8 mouse cellular contexts compared by ENCODE assay signal in genomic region chr16:31947333-31947732, GRCm38 (mm10). TPM values are rescaled to one million over a fixed set of nuclear protein-coding genes. Genes with fewer than 3 reads are reported as not detected.
DNase-seq lines count a peak whose midpoint lies in the region; ATAC-seq and TF ChIP-seq lines count a peak whose summit lies in the region.

No protein-coding gene starts in this region.

- peak overlapping the region in 1 of 2 experiments; percentile 95; a peak in 3 of 4 replicates for H3K27ac ChIP-seq in heart, embryonic 14.5 days (replicated peaks in 1 of 2; ENCODE audit: control insufficient read depth in 1 of 2, insufficient read depth in 1 of 2, low read depth in 2 of 2, low read length in 2 of 2)
- H3K27ac ChIP-seq in MEL (ENCODE audit: control insufficient read depth, low read depth, low read length) = peak overlapping the region; percentile 32
- H3K27ac ChIP-seq in hindbrain, embryonic 10.5 days = peak overlapping the region; percentile 95
- peak overlapping the region; percentile 95 for H3K27ac ChIP-seq in midbrain, embryonic 10.5 days (replicated peaks)

- peak overlapping the region; percentile 60 to 89 for H3K4me3 ChIP-seq in heart, embryonic 14.5 days (ENCODE audit: control insufficient read depth in 1 of 2, insufficient read depth in 1 of 2, low read depth in 1 of 2, low read length in 2 of 2)
- H3K4me3 ChIP-seq in MEL (ENCODE audit: control insufficient read depth in 1 of 2, insufficient read depth in 1 of 2, low read depth in 2 of 2, low read length in 2 of 2) = peak overlapping the region; percentile 85 to 90
- H3K4me3 ChIP-seq in hindbrain, embryonic 10.5 days = peak overlapping the region; percentile 96
- H3K4me3 ChIP-seq in midbrain, embryonic 10.5 days = peak overlapping the region; percentile 95

- no peaks in the 10 kb centered on the region for H3K9me3 ChIP-seq in heart, embryonic 14.5 days (ENCODE audit: control insufficient read depth, low read length)
- no peaks in the 10 kb centered on the region for H3K9me3 ChIP-seq in MEL (replicated peaks; ENCODE audit: insufficient read depth, low read length)
- no peaks in the 10 kb centered on the region for H3K9me3 ChIP-seq in hindbrain, embryonic 10.5 days
- H3K9me3 ChIP-seq in midbrain, embryonic 10.5 days (replicated peaks) = no peaks in the 10 kb centered on the region

- H3K36me3 ChIP-seq in heart, embryonic 14.5 days (ENCODE audit: control insufficient read depth, insufficient read depth, low read length) = peaks cover 28% of the 10 kb centered on the region
- H3K36me3 ChIP-seq in MEL (ENCODE audit: control insufficient read depth in 1 of 2, insufficient read depth in 2 of 2, low read length in 2 of 2) = peaks cover 2 to 13% of the 10 kb centered on the region in 2 experiments; a peak in 3 of 4 replicates
- H3K36me3 ChIP-seq in hindbrain, embryonic 10.5 days = peaks cover 39% of the 10 kb centered on the region
- peaks cover 38% of the 10 kb centered on the region for H3K36me3 ChIP-seq in midbrain, embryonic 10.5 days

- peak overlapping the region; percentile 85 for H3K4me2 ChIP-seq in heart, embryonic 14.5 days (ENCODE audit: low read length)

- no peak for DNase-seq in heart, adult 11 months
- DNase-seq in MEL (ENCODE audit: low read depth, low spot score) = peak; percentile 67
- DNase-seq in hindbrain, embryonic 10.5 days (ENCODE audit: low spot score) = no peak
- no peak for DNase-seq in midbrain, embryonic 10.5 days (ENCODE audit: low spot score)
- DNase-seq in adrenal gland, postnatal 25 days = no peak
- no peak for DNase-seq in left cerebral cortex, adult 18-20 months (ENCODE audit: low spot score in 2 of 2)
- DNase-seq in ovary, postnatal 10 days (ENCODE audit: low spot score) = no peak

- H3K79me2 ChIP-seq in MEL (ENCODE audit: control insufficient read depth, insufficient read depth, low read length, poor library complexity) = peaks cover 60% of the 10 kb centered on the region

- no peak for TF ChIP-seq CTCF in MEL (IDR thresholded peaks at IDR 0.05 in 2 of 3, conservative IDR thresholded peaks at IDR 0.05 in 1 of 3; ENCODE audit: control insufficient read depth in 1 of 3, insufficient read depth in 1 of 3, low read depth in 2 of 3, low read length in 3 of 3, poor library complexity in 1 of 3, severe bottlenecking in 1 of 3)

- TF ChIP-seq POLR2A in MEL (IDR thresholded peaks at IDR 0.05; ENCODE audit: control insufficient read depth in 1 of 2, insufficient read depth in 1 of 2, low read depth in 1 of 2, low read length in 2 of 2, poor library complexity in 1 of 2) = no peak

- peak overlapping the region; percentile 91 for H3K9ac ChIP-seq in heart, embryonic 14.5 days (ENCODE audit: low read length)
- H3K9ac ChIP-seq in MEL (ENCODE audit: control insufficient read depth, low read depth, low read length, poor library complexity, severe bottlenecking) = peak overlapping the region; percentile 90

- peaks cover 9 to 24% of the 10 kb centered on the region in 2 experiments for H3K4me1 ChIP-seq in heart, embryonic 14.5 days (ENCODE audit: control insufficient read depth in 2 of 2, insufficient read depth in 2 of 2, low read length in 2 of 2)
- peaks cover 4 to 9% of the 10 kb centered on the region in 2 experiments; a peak in 3 of 4 replicates for H3K4me1 ChIP-seq in MEL (ENCODE audit: control insufficient read depth in 1 of 2, insufficient read depth in 2 of 2, low read length in 2 of 2)
- peaks cover 44% of the 10 kb centered on the region for H3K4me1 ChIP-seq in hindbrain, embryonic 10.5 days (replicated peaks)
- H3K4me1 ChIP-seq in midbrain, embryonic 10.5 days = peaks cover 40% of the 10 kb centered on the region

- ATAC-seq in heart, embryonic 14.5 days (ENCODE audit: insufficient number of reproducible peaks, insufficient read depth, low FRiP score, low read depth) = no peak

- 24% methylated on average over 8 of the region's 8 CpGs for WGBS in heart, embryonic 14.5 days
- WGBS in hindbrain, embryonic 10.5 days = 53% methylated on average over 8 of the region's 8 CpGs
- WGBS in midbrain, embryonic 10.5 days = 43% methylated on average over 8 of the region's 8 CpGs

- TF ChIP-seq EP300 in MEL (IDR thresholded peaks at IDR 0.05; ENCODE audit: low read depth in 1 of 2, low read length in 2 of 2) = peak in 1 of 2 experiments; percentile 21; a peak in 1 of 4 replicates

- H3K27me3 ChIP-seq in heart, embryonic 14.5 days (ENCODE audit: control insufficient read depth, insufficient read depth, low read length) = no peaks in the 10 kb centered on the region
- H3K27me3 ChIP-seq in MEL (ENCODE audit: control insufficient read depth in 1 of 2, insufficient read depth in 2 of 2, low read length in 2 of 2) = no peaks in the 10 kb centered on the region
- no peaks in the 10 kb centered on the region; the same call in 1 of the 2 replicates for H3K27me3 ChIP-seq in hindbrain, embryonic 10.5 days (ENCODE audit: insufficient read depth, poor library complexity, severe bottlenecking)
- no peaks in the 10 kb centered on the region for H3K27me3 ChIP-seq in midbrain, embryonic 10.5 days (ENCODE audit: low read depth, poor library complexity, severe bottlenecking)

- TF ChIP-seq RAD21 in MEL (IDR thresholded peaks at IDR 0.05; ENCODE audit: low read depth, low read length) = no peak

TF ChIP-seq in MEL, 35 proteins besides CTCF, POLR2A, EP300 and RAD21:
- TF ChIP-seq CHD2 (IDR thresholded peaks at IDR 0.05; ENCODE audit: low read length) = no peak
- TF ChIP-seq MYC (IDR thresholded peaks at IDR 0.05; ENCODE audit: low read depth, low read length) = no peak; the same call in 1 of the 2 replicates
- 0 out of 2 replicates have a peak, but pooled peaks have one; percentile 5 for TF ChIP-seq USF1 (IDR thresholded peaks at IDR 0.05; ENCODE audit: low read depth, low read length)
- TF ChIP-seq ETS1 (IDR thresholded peaks at IDR 0.05; ENCODE audit: low read depth, low read length) = 0 out of 2 replicates have a peak, but pooled peaks have one; percentile 7
- 0 out of 2 replicates have a peak, but pooled peaks have one; percentile 47 for TF ChIP-seq CHD1 (IDR thresholded peaks at IDR 0.05; ENCODE audit: low read depth, low read length)
- 0 out of 2 replicates have a peak, but pooled peaks have one; percentile 15 for TF ChIP-seq TBP (IDR thresholded peaks at IDR 0.05; ENCODE audit: low read depth, low read length)
- TF ChIP-seq JUND (IDR thresholded peaks at IDR 0.05; ENCODE audit: low read depth, low read length) = 0 out of 2 replicates have a peak, but pooled peaks have one; percentile 13

RNA-seq across cellular contexts. Expression of gene 0610012G03Rik, which starts 1.0 kb away (rescaled TPM):
- polyA plus RNA-seq in heart, embryonic 14.5 days (2014; fragmentation: Nextera tagmentation; extraction: Ambion mirVana) = 131 and 132 TPM in 2 replicates
- 41.9 and 44.4 TPM in 2 replicates for total RNA-seq in MEL (2012; rRNA removed)
- polyA plus RNA-seq in MEL (2012; ENCODE audit: insufficient read depth in 1 of 2, insufficient read length in 2 of 2, low read depth in 1 of 2, low replicate concordance in 2 of 2, missing spikeins in 1 of 2) = 10 to 100 TPM in 1 of 2 experiments, not detected in 1; 56.2 TPM
- polyA plus RNA-seq in hindbrain, embryonic 10.5 days (2016; fragmentation: Nextera tagmentation; extraction: Ambion mirVana) = 91.4 and 104 TPM in 2 replicates
- 92.8 TPM in 2 replicates for polyA plus RNA-seq in midbrain, embryonic 10.5 days (2016; fragmentation: Nextera tagmentation; extraction: Ambion mirVana)
- total RNA-seq in adrenal gland, postnatal 25 days (2021) = 38.6 and 41.3 TPM in 2 replicates
- total RNA-seq in left cerebral cortex, adult 18-20 months (2021) = 10 to 100 TPM; 39.5 to 42.0 TPM

RNA-seq across cellular contexts. Expression of gene Ncbp2, which starts 1.0 kb away (rescaled TPM):
- 67.1 and 69.9 TPM in 2 replicates for polyA plus RNA-seq in heart, embryonic 14.5 days (2014; fragmentation: Nextera tagmentation; extraction: Ambion mirVana)
- 79.6 and 100 TPM in 2 replicates for total RNA-seq in MEL (2012; rRNA removed)
- 100 to 1,000 TPM in 1 of 2 experiments, not detected in 1; 222 TPM for polyA plus RNA-seq in MEL (2012; ENCODE audit: insufficient read depth in 1 of 2, insufficient read length in 2 of 2, low read depth in 1 of 2, low replicate concordance in 2 of 2, missing spikeins in 1 of 2)
- polyA plus RNA-seq in hindbrain, embryonic 10.5 days (2016; fragmentation: Nextera tagmentation; extraction: Ambion mirVana) = 122 and 135 TPM in 2 replicates
- 141 and 147 TPM in 2 replicates for polyA plus RNA-seq in midbrain, embryonic 10.5 days (2016; fragmentation: Nextera tagmentation; extraction: Ambion mirVana)
- total RNA-seq in adrenal gland, postnatal 25 days (2021) = 58.4 and 69.3 TPM in 2 replicates
- 10 to 100 TPM; 50.1 to 50.8 TPM for total RNA-seq in left cerebral cortex, adult 18-20 months (2021)

RNA-seq across cellular contexts. Expression of gene Pigz, which starts 13.7 kb away (rescaled TPM):
- 0.12 and 0.47 TPM in 2 replicates for polyA plus RNA-seq in heart, embryonic 14.5 days (2014; fragmentation: Nextera tagmentation; extraction: Ambion mirVana)
- 0.23 and 0.26 TPM in 2 replicates for total RNA-seq in MEL (2012; rRNA removed)
- polyA plus RNA-seq in MEL (2012; ENCODE audit: insufficient read depth in 1 of 2, insufficient read length in 2 of 2, low read depth in 1 of 2, low replicate concordance in 2 of 2, missing spikeins in 1 of 2) = under 1 TPM in 1 of 2 experiments, not detected in 1; 0.28 TPM
- 1.6 and 2.0 TPM in 2 replicates for polyA plus RNA-seq in hindbrain, embryonic 10.5 days (2016; fragmentation: Nextera tagmentation; extraction: Ambion mirVana)
- polyA plus RNA-seq in midbrain, embryonic 10.5 days (2016; fragmentation: Nextera tagmentation; extraction: Ambion mirVana) = 1.4 and 1.8 TPM in 2 replicates
- not detected in 2 replicates for total RNA-seq in adrenal gland, postnatal 25 days (2021)
- 10 to 100 TPM; 20.3 to 23.5 TPM for total RNA-seq in left cerebral cortex, adult 18-20 months (2021)

RNA-seq across cellular contexts. Expression of gene Senp5, which starts 55.8 kb away (rescaled TPM):
- 6.7 and 6.9 TPM in 2 replicates for polyA plus RNA-seq in heart, embryonic 14.5 days (2014; fragmentation: Nextera tagmentation; extraction: Ambion mirVana)
- total RNA-seq in MEL (2012; rRNA removed) = 9.2 and 10.3 TPM in 2 replicates
- polyA plus RNA-seq in MEL (2012; ENCODE audit: insufficient read depth in 1 of 2, insufficient read length in 2 of 2, low read depth in 1 of 2, low replicate concordance in 2 of 2, missing spikeins in 1 of 2) = 10 to 100 TPM in 1 of 2 experiments, not detected in 1; 12.5 TPM
- 18.4 and 19.0 TPM in 2 replicates for polyA plus RNA-seq in hindbrain, embryonic 10.5 days (2016; fragmentation: Nextera tagmentation; extraction: Ambion mirVana)
- polyA plus RNA-seq in midbrain, embryonic 10.5 days (2016; fragmentation: Nextera tagmentation; extraction: Ambion mirVana) = 18.4 and 21.1 TPM in 2 replicates
- 23.2 and 24.0 TPM in 2 replicates for total RNA-seq in adrenal gland, postnatal 25 days (2021)
- 10 to 100 TPM; 46.3 to 48.8 TPM for total RNA-seq in left cerebral cortex, adult 18-20 months (2021)
